Mouse (Mus musculus) heart, embryonic 11.5 days (tissue): ENCODE measurements around the gene Ntrk3. TPM values are rescaled to one million over a fixed set of nuclear protein-coding genes. Genes with fewer than 3 reads are reported as not detected.

ENCODE experiments used
- ATAC-seq: fragments of 200-750 bp; cut with Nextera tagmentation; replicated peaks from 2 replicates; pipeline ENCODE4 v1.8.0; 2017; ENCODE audit warnings: moderate library complexity; ENCODE audit not compliant: insufficient number of reproducible peaks, low FRiP score, low TSS enrichment
- H3K27ac ChIP-seq: fragments of 300-500 bp; sonication (generic); 2 replicates; pipeline ENCODE4 v1.5.1; 2014; ENCODE audit warnings: mild to moderate bottlenecking, low read depth, low read length
- H3K27me3 ChIP-seq: fragments of 300-500 bp; sonication (generic); 2 replicates; pipeline ENCODE4 v1.6.1; 2014; ENCODE audit warnings: mild to moderate bottlenecking, low read length, mixed read lengths; ENCODE audit not compliant: control insufficient read depth, insufficient read depth
- H3K36me3 ChIP-seq: fragments of 300-500 bp; sonication (generic); 2 replicates; pipeline ENCODE4 v1.6.1; 2014; ENCODE audit warnings: mild to moderate bottlenecking, low read length, moderate library complexity, mixed read lengths; ENCODE audit not compliant: control insufficient read depth, insufficient read depth
- H3K4me1 ChIP-seq: fragments of 300-500 bp; sonication (generic); 2 replicates; pipeline ENCODE4 v1.6.1; 2014; ENCODE audit warnings: low read length; ENCODE audit not compliant: control insufficient read depth, insufficient read depth
- H3K4me2 ChIP-seq: fragments of 300-500 bp; sonication (generic); 2 replicates; pipeline ENCODE4 v1.6.1; 2014; ENCODE audit warnings: mild to moderate bottlenecking, moderate library complexity
- H3K4me3 ChIP-seq: fragments of 300-500 bp; sonication (generic); 2 replicates; pipeline ENCODE4 v1.5.1; 2014; ENCODE audit warnings: low read depth, low read length
- H3K9ac ChIP-seq: fragments of 300-500 bp; sonication (generic); 2 replicates; pipeline ENCODE4 v1.6.1; 2014; ENCODE audit warnings: mild to moderate bottlenecking, low read depth, low read length, moderate library complexity
- H3K9me3 ChIP-seq: fragments of 300-500 bp; sonication (generic); replicated peaks from 2 replicates; pipeline ENCODE4 v1.6.1; 2016; ENCODE audit warnings: low read length; ENCODE audit not compliant: control insufficient read depth
- WGBS: fragments of 180-500 bp; shearing (Covaris S2); extraction: QIAGEN DNeasy Blood & Tissue Kit; methylation state at CpG from one replicate; pipeline ENCODE4 v1.1.7; 2014; ENCODE audit not compliant: insufficient replicate concordance; 5-methylcytosine and 5-hydroxymethylcytosine counted together
- polyA plus RNA-seq: library from polyadenylated mRNA; unstranded; fragments of >200 nt; fragmentation: Nextera tagmentation; extraction: Ambion mirVana; gene quantifications from 2 replicates; pipeline ENCODE4 v1.2.1, GENCODE M21; 2014

Gene Ntrk3
- polyA plus RNA-seq, 1 experiment from 2014 or later: 1.1 TPM

DNA sequence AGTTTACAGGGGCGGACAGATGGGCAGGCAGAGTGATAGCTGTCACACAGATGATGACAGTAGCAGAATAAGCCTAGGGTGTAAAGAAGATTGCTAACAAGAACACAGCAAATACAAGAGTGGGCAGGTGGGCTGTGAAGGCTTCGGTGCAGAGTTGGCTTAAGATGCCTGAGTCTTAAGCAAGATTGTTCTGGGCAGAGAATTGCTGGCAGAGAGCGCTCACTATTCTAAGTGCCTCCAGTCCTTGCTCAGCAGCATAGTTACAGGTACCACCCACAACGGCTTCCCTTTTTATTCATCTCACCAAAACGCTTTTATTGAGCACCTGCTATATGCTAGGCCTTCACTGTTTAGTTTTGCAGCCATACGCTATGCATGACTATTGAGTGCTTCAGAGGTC, 333.3 kb downstream of the Ntrk3 start:
- no peak overlapping the region for H3K4me3 ChIP-seq
- H3K4me2 ChIP-seq: no peak overlapping the region
- H3K4me1 ChIP-seq: no peaks in the 10 kb centered on the region
- no peaks in the 10 kb centered on the region for H3K36me3 ChIP-seq
- no peaks in the 10 kb centered on the region for H3K27me3 ChIP-seq
- H3K9me3 ChIP-seq: no peaks in the 10 kb centered on the region
- WGBS: 88% methylated on average over 6 of the region's 6 CpGs
- no peak overlapping the region for H3K9ac ChIP-seq
- ATAC-seq: no peak
- no peak overlapping the region for H3K27ac ChIP-seq

DNA sequence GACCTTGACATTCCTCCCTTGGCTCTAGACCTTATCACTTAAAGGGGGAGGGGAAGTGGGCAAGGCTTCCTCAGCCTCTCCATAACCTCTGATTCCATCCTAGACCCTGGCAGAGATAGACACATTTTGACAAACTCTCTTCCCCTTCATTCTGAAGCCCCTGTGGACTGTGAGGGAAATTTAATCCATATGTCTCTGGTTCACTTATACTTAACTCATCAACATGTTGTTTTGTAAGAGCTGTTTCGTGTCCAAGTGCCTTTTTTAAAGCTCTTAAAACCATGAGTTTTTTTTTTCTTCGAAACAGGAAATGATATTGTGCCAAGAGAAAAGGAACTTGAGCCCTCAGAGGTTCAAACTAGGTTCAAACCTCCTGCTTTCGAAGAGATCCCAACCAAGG, 335.3 kb downstream of the Ntrk3 start:
- no peak for ATAC-seq
- Histone ChIP-seq H3K4me3 (no peak overlapping the region), H3K36me3 (no peaks in the 10 kb centered on the region), H3K4me1 (no peaks in the 10 kb centered on the region), H3K27me3 (no peaks in the 10 kb centered on the region), H3K4me2 (no peak overlapping the region), H3K9ac (no peak overlapping the region), H3K9me3 (no peaks in the 10 kb centered on the region), H3K27ac (no peak overlapping the region)
- 69% methylated on average over 3 of the region's 3 CpGs for WGBS

DNA sequence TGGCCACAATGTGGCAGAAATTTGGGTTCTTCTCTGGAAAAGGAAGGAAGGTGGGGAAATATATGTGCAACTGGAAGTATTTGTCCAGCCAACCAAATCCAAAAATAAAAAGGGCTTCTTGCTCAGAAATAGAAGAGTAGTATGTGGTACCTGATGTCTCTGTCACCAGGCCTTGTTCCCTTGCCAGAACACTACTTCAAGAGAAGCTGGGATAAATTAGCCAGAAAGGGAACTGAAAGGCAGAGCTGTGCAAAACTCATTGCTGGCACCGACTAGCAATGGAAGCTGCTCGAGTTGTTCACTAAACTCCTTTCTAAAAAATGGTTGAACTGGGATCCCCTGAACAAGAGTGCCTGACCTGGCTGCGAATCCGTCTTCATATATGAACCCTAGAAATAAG, 337.6 kb downstream of the Ntrk3 start:
- Histone ChIP-seq H3K4me2 (no peak overlapping the region), H3K9me3 (no peaks in the 10 kb centered on the region), H3K4me1 (no peaks in the 10 kb centered on the region), H3K36me3 (no peaks in the 10 kb centered on the region), H3K4me3 (no peak overlapping the region), H3K27me3 (no peaks in the 10 kb centered on the region), H3K27ac (no peak overlapping the region), H3K9ac (no peak overlapping the region)
- 82% methylated on average over 4 of the region's 4 CpGs for WGBS
- no peak for ATAC-seq

DNA sequence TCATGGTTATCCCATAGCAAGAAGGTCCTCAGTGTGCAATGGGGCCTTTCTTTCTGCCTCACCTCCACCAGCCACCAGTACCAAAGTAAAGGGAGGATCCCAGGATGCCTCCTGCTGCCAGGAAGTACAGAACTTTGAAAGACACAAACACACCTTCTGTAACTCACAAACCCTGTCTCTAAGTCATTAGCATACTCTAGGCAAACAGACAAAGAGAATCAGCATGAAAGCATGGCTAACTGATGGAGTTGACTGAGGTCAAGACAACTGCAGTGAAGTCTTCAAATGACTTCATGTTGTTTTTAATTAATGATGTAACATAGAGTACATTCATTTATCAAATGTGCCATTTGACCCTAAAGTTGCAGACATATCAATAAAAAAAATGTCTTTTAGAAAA, 339.4 kb downstream of the Ntrk3 start:
- H3K4me1 ChIP-seq: no peaks in the 10 kb centered on the region
- ATAC-seq: no peak
- no peak overlapping the region for H3K4me3 ChIP-seq
- no peak overlapping the region for H3K4me2 ChIP-seq
- no peaks in the 10 kb centered on the region for H3K9me3 ChIP-seq
- no peaks in the 10 kb centered on the region for H3K36me3 ChIP-seq
- H3K27ac ChIP-seq: no peak overlapping the region
- H3K27me3 ChIP-seq: no peaks in the 10 kb centered on the region
- no peak overlapping the region for H3K9ac ChIP-seq

DNA sequence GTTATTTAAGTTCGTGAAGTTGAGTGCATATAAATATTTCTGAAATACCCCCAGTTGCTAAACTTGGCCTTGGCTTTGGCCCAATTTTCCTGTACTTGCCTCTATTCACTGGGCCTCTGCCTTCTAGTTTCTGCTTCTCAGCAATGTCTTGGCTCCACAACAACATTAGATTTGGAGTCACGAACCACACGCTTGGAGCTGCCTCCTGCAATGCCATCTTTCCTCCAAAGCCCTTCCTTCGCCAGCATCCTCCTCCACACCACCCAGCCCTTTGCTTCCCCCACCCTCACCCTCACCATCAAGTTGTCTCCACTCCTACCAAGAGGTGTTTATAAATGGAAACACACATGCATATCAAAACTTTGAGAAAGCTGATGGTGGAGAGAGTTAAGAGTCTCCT, 340.6 kb downstream of the Ntrk3 start:
- whole genome bisulfite sequencing: 75% methylated on average over 4 of the region's 4 CpGs

DNA sequence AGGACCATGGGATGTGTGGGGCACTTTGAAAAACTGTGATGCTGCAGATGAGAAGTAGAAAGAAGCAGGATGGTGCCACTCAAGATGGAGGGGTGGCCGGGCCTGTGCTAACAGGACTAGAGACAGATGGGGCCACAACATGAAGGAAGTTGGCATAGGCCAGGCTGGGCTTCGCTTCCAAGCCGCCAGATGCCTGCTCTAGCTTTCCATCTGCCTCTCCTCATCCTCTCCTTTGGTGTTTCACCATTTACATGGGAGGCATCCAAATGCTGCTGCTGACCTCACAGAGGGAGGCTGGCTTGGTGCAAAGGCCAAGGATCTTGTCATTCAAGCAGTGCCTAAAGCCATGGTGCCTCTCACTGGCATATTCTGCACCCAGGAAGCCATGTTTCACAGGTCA, 347.8 kb downstream of the Ntrk3 start:
- H3K36me3 ChIP-seq: no peaks in the 10 kb centered on the region
- no peaks in the 10 kb centered on the region for H3K4me1 ChIP-seq
- ATAC-seq: no peak
- H3K27me3 ChIP-seq: no peaks in the 10 kb centered on the region
- no peak overlapping the region for H3K27ac ChIP-seq
- H3K4me2 ChIP-seq: no peak overlapping the region
- H3K9me3 ChIP-seq: no peaks in the 10 kb centered on the region
- WGBS: 68% methylated on average over 3 of the region's 3 CpGs
- no peak overlapping the region for H3K4me3 ChIP-seq
- no peak overlapping the region for H3K9ac ChIP-seq

More for the DNA sequence above, 340.6 kb downstream of the Ntrk3 start:
- H3K9ac ChIP-seq: no peak overlapping the region
- no peak overlapping the region for H3K4me2 ChIP-seq
- no peak overlapping the region for H3K4me3 ChIP-seq
- no peaks in the 10 kb centered on the region for H3K36me3 ChIP-seq
- H3K4me1 ChIP-seq: no peaks in the 10 kb centered on the region
- H3K27me3 ChIP-seq: no peaks in the 10 kb centered on the region
- ATAC-seq: no peak
- H3K27ac ChIP-seq: no peak overlapping the region
- H3K9me3 ChIP-seq: no peaks in the 10 kb centered on the region

DNA sequence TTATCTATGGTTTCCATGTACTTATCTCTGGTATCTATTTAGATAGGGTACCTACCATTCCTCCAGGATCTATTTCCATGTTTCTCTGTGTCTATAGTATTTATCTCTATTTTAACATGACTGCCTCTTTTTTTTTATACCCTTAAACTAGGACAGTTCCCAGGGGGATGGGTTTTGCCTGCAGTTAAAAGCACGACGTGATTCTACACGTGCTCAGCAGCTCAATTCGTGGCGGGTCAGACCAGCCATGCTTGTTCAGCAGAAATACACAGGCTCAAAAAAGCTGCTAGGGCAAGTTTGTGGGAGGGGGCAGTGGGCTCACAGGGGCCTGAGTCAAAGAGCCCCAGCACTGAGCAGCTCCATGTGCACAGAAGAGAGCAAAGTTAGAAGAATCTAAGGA, 349.7 kb downstream of the Ntrk3 start:
- Histone ChIP-seq H3K9me3 (no peaks in the 10 kb centered on the region), H3K4me2 (no peak overlapping the region), H3K27ac (no peak overlapping the region), H3K4me1 (no peaks in the 10 kb centered on the region), H3K36me3 (no peaks in the 10 kb centered on the region), H3K4me3 (no peak overlapping the region), H3K27me3 (no peaks in the 10 kb centered on the region), H3K9ac (no peak overlapping the region)
- WGBS: 72% methylated on average over 5 of the region's 5 CpGs
- no peak for ATAC-seq

DNA sequence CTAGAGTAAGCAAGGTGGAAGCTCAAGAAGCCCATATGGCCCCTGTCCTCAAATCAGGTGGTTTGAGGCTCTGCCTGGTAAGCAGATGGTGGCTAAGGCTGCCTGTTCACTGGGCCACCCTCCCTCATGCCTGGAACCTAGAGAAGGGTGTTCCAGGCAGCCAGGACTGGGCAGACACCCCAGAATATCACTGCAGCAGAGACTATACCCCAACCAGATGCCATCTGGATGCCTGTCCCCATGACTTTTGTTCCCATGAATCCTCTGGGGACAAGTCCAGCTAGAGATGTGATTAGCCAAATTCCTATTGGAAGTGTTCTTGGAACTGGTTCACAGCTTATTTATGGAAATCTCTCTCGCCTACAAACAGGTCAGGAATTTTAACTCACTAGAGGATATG, 351.8 kb downstream of the Ntrk3 start:
- 48% methylated on average over 1 of the region's 1 CpGs for WGBS
- ATAC-seq: no peak
- H3K27ac ChIP-seq: no peak overlapping the region

DNA sequence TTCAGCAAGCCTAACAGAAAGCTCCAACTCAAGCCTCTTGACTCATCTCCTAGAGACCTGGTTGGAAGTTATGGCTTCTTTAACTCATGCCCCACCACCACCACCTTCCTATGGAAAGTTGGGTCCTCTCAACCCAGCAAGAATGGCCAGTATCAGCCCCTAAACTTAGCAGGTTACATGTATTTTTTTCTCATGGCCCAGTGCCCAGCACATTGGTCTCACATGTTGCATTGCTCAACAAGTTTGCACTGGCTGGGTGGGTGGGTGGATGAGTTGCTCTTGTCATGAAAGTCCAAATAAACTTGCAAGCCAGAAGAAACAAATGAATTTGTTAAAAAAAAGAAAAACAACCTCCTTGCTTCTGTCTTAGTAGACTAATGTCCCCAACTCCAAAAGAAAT, 353.7 kb downstream of the Ntrk3 start:
- no peaks in the 10 kb centered on the region for H3K36me3 ChIP-seq
- H3K9me3 ChIP-seq: no peaks in the 10 kb centered on the region
- ATAC-seq: no peak
- H3K4me3 ChIP-seq: no peak overlapping the region
- H3K9ac ChIP-seq: no peak overlapping the region
- no peaks in the 10 kb centered on the region for H3K27me3 ChIP-seq
- no peaks in the 10 kb centered on the region for H3K4me1 ChIP-seq
- no peak overlapping the region for H3K27ac ChIP-seq
- H3K4me2 ChIP-seq: no peak overlapping the region

More for the DNA sequence above, 351.8 kb downstream of the Ntrk3 start:
- H3K4me1 ChIP-seq: no peaks in the 10 kb centered on the region
- no peak overlapping the region for H3K4me2 ChIP-seq
- no peaks in the 10 kb centered on the region for H3K27me3 ChIP-seq
- H3K36me3 ChIP-seq: no peaks in the 10 kb centered on the region
- H3K4me3 ChIP-seq: no peak overlapping the region
- no peaks in the 10 kb centered on the region for H3K9me3 ChIP-seq
- no peak overlapping the region for H3K9ac ChIP-seq
